Mouse (Mus musculus): ENCODE results near the gene Lpo. TPM values are rescaled to one million over a fixed set of nuclear protein-coding genes. Genes with fewer than 3 reads are reported as not detected.

The Lpo gene
- total RNA-seq, 2 experiments from 2014 or later, result not detected

DNA sequence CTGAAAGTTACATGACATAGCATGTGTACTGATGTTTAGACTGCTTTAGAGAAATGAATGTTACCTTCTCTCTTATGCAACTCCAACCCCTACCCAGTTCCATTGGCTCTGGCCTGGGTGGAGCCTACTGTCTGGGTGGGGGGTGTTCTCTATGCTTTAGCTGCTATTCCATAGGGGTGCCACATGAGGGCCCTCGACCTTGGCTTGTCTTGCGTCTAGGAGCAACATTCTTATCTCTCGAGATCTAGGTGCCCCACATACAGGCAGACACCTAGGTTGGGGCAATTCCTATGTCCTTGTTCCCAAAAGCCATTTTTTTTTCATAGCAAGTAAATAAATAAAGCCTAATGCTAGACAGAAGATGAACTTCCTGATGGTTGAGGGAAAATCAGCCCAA lies 68.5 kb downstream of the Lpo start:
- no peak for DNase-seq (ENCODE audit: low spot score in 2 of 2)

DNA sequence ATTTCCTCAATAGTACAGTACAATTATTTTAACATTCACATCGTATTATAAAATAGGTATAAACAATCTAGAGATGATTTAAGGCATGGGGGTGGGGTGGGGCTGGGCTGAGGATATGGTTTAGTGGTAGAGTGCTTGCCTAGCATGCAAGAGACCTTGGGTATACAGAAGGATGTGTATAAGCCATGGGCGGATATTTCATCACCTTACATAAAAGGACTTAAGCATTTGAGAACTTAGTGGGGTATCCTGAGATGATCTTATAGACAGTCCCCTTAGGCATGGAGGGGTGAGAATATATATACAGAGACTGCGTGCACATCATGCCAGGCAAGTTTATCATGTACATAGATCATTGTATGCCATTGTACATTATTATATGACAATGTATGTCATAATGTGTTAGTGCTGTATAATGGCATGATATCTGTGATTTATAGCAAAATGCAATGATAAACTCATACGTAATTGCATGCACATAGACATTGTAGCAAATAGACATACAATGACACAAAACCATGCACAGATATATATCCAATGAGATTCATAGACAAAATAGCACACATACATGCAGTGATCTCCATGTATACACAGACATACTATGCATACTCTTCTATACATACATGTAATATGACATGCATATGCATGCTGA lies 69.0 kb downstream of the Lpo start:
- DNase-seq (ENCODE audit: low spot score in 2 of 2), result no peak

GRCm38 (mm10) chr11:87758161-87758911 lies 69.8 kb downstream of the Lpo start:
- no peak for DNase-seq (ENCODE audit: low spot score in 2 of 2)

GRCm38 (mm10) chr11:87757001-87757954 lies 70.8 kb downstream of the Lpo start:
- no peak for DNase-seq (ENCODE audit: low spot score in 2 of 2)

Small RNA genes lying within 50 kb of the gene (microRNA-seq; reads per million reads assigned to microRNA genes)
- gene Mir142 (not detected), gene Mir142b (not detected)

Other genes starting within 250 kb of the Lpo start
- gene Mtmr4, start 236.1 kb downstream of the Lpo start, total RNA-seq (2021), result 10 to 100 TPM; 21.5 to 22.4 TPM
- gene Hsf5, start 211.1 kb downstream of the Lpo start, total RNA-seq (2021), result under 1 TPM; 0.10 to 0.17 TPM
- gene Rnf43, start 165.6 kb downstream of the Lpo start, total RNA-seq (2021), result under 1 TPM; 0.17 to 0.29 TPM
- 10 to 100 TPM; 52.1 to 55.5 TPM for gene Supt4a, start 90.7 kb downstream of the Lpo start, total RNA-seq (2021)
- gene Tspoap1, start 67.7 kb downstream of the Lpo start, total RNA-seq (2021), result under 1 TPM; 0.18 to 0.39 TPM
- gene Mpo, start 34.7 kb downstream of the Lpo start, total RNA-seq (2021), result under 1 TPM; 0.34 to 0.93 TPM
- gene Mks1, start 24.9 kb upstream of the Lpo start, total RNA-seq (2021), result 1 to 10 TPM; 5.3 to 6.6 TPM
- gene Epx, start 47.2 kb upstream of the Lpo start, total RNA-seq (2021), result not detected
- not detected for gene Olfr462, start 64.0 kb upstream of the Lpo start, total RNA-seq (2021)
- not detected for gene Olfr463, start 69.1 kb upstream of the Lpo start, total RNA-seq (2021)
- gene Olfr464, start 92.7 kb upstream of the Lpo start, total RNA-seq (2021), result not detected
- 100 to 1,000 TPM; 113 to 114 TPM for gene Dynll2, start 159.2 kb upstream of the Lpo start, total RNA-seq (2021)
- gene Srsf1, start 219.1 kb upstream of the Lpo start, total RNA-seq (2021), result 100 to 1,000 TPM; 171 to 215 TPM
- gene Vezf1, start 240.0 kb upstream of the Lpo start, total RNA-seq (2021), result 10 to 100 TPM; 39.5 to 44.8 TPM

All from gastrocnemius, postnatal 4 days (tissue).